Mouse (Mus musculus): ENCODE measurements around the gene Fbxl20.

DNA sequence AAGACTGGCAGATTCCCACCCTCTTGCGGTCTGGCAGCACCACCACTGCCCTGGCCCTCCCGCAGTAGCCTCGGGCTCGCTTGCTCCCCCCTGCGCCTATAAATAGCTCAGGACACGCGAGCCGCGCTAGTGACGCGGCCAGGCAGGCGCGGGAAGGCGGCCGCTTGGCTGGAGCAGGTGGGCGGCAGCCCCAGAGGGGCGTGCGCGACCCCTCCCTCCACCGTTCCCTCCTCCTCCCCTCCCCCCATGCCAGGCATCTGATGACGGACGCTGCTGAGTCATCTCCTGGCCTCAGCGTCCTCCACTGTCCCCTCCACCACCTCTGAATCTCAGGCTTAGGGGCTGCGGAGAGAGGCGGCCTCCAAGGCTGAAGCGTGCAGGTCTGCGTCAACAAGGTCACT lies 114.2 kb downstream of the Fbxl20 start:
- no peak for TF ChIP-seq GATA1 (IDR thresholded peaks at IDR 0.05; ENCODE audit: low read length)
- no peak for TF ChIP-seq TAL1 (IDR thresholded peaks at IDR 0.05; ENCODE audit: low read length)

Data from erythroblast, embryonic 14.5 days (primary cell).